Mouse (Mus musculus) hindbrain, embryonic 12.5 days (tissue): ENCODE data around the gene Haus7. TPM values are rescaled to one million over a fixed set of nuclear protein-coding genes. Genes with fewer than 3 reads are reported as not detected.
A peak's percentile ranks its signal among the peaks of the same experiment; 100 is the strongest.

Experiments used
- ATAC-seq: fragments of 200-750 bp; cut with Nextera tagmentation; 2 replicates; pipeline ENCODE4 v1.8.0; 2017; ENCODE audit warnings: moderate TSS enrichment; ENCODE audit not compliant: low FRiP score
- H3K27ac ChIP-seq: fragments of 300-500 bp; sonication (generic); 2 replicates; pipeline ENCODE4 v1.5.1; 2016; ENCODE audit warnings: mild to moderate bottlenecking
- H3K27me3 ChIP-seq: fragments of 300-500 bp; sonication (generic); 2 replicates; pipeline ENCODE4 v1.6.1; 2016; ENCODE audit warnings: mild to moderate bottlenecking
- H3K36me3 ChIP-seq: fragments of 300-500 bp; sonication (generic); 2 replicates; pipeline ENCODE4 v1.6.1; 2016; ENCODE audit warnings: mild to moderate bottlenecking
- H3K4me1 ChIP-seq: fragments of 300-500 bp; sonication (generic); 2 replicates; pipeline ENCODE4 v1.6.1; 2016
- H3K4me2 ChIP-seq: fragments of 300-500 bp; sonication (generic); replicated peaks from 2 replicates; pipeline ENCODE4 v1.6.1; 2016; ENCODE audit warnings: mild to moderate bottlenecking
- H3K4me3 ChIP-seq: fragments of 300-500 bp; sonication (generic); 2 replicates; pipeline ENCODE4 v1.5.1; 2016; ENCODE audit warnings: mild to moderate bottlenecking
- H3K9ac ChIP-seq: fragments of 300-500 bp; sonication (generic); 2 replicates; pipeline ENCODE4 v1.6.1; 2016; ENCODE audit warnings: mild to moderate bottlenecking, moderate library complexity
- H3K9me3 ChIP-seq: fragments of 300-500 bp; sonication (generic); replicated peaks from 2 replicates; pipeline ENCODE4 v1.6.1; 2016; ENCODE audit warnings: mild to moderate bottlenecking
- WGBS: fragments of 180-500 bp; shearing (Covaris S2); methylation state at CpG from one replicate; pipeline ENCODE4 v1.1.7; 2016; 5-methylcytosine and 5-hydroxymethylcytosine counted together
- polyA plus RNA-seq: library from polyadenylated mRNA; unstranded; fragments of >200 nt; fragmentation: Nextera tagmentation; extraction: Ambion mirVana; gene quantifications from 2 replicates; pipeline ENCODE4 v1.2.1, GENCODE M21; 2016

The Haus7 gene
- polyA plus RNA-seq, 1 experiment from 2014 or later, result 65.1 TPM

DNA sequence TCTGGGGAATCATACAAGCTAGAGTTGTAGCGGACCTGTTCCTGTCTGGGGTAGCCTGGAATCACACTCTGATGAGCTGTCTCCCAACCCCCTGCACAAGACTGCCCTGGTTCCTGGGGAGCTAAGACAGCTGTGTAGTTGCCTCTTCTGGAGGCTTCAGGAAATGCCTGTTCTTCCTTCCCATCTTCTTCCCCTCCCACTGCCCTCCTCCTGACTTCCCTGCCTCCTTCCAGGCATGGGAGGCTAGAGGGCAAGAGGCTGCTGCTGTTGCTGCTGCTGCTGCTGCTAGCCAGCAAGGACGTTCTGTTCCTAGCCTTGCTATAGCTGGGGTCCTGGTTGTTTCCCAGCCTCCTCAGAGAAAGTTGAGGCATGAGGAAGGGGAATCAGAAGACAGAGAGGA is 21.5 kb upstream of the Haus7 start:
- WGBS, result 43% methylated on average over 2 of the region's 2 CpGs
- Histone ChIP-seq H3K27me3 (no peaks in the 10 kb centered on the region; the same call in 1 of the 2 replicates), H3K9me3 (no peaks in the 10 kb centered on the region), H3K4me1 (no peaks in the 10 kb centered on the region), H3K4me3 (no peak overlapping the region), H3K9ac (no peak overlapping the region), H3K27ac (no peak overlapping the region), H3K4me2 (no peak overlapping the region), H3K36me3 (no peaks in the 10 kb centered on the region)
- no peak for ATAC-seq

DNA sequence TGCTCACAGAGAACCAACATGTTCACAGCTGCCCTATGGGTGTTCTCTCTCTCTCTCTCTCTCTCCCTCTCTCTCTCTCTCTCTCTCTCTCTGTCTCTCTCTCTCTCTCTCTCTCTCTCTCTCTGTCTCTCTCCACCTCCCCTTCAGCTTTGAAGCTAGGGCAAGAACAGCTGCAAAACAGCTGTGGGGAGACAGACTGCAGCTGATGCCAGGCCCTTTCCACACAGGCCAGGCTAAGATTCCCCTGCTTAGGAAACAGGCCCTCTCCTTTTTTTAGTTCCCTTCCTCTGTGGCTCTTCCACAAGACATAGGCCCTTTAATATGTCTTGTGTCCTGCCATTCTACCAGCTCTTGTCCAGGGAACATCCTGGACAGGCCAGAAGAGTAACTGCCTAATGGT is 20.8 kb upstream of the Haus7 start:
- H3K27ac ChIP-seq, result no peak overlapping the region
- no peak overlapping the region for H3K9ac ChIP-seq
- no peak for ATAC-seq
- no peaks in the 10 kb centered on the region; the same call in 1 of the 2 replicates for H3K27me3 ChIP-seq
- H3K4me1 ChIP-seq, result no peaks in the 10 kb centered on the region
- no peak overlapping the region for H3K4me2 ChIP-seq
- H3K4me3 ChIP-seq, result no peak overlapping the region
- H3K36me3 ChIP-seq, result no peaks in the 10 kb centered on the region
- H3K9me3 ChIP-seq, result no peaks in the 10 kb centered on the region

DNA sequence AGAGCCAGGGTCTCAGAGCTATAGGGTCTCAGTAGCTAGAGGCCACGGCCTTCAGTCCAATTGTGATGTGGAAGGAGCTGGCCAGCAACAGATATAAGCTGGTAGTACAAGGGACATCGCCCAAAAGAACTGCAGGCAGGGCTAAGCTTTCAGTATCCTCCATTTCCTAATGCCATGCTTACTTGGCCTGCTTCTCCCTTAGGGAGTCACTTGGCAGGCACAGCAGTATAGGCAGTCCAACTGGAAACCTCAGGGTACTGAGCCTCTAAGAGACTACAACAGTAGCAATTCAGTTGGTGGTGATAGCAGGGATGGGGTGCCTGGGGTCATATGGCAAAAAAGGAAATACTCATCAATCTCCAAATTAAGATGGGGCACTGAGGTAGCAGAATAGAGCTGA is 18.7 kb upstream of the Haus7 start:
- Histone ChIP-seq H3K9me3 (no peaks in the 10 kb centered on the region), H3K4me1 (0 out of 2 replicates have a peak, but pooled peaks cover 2% of the 10 kb centered on the region), H3K9ac (no peak overlapping the region), H3K4me2 (no peak overlapping the region), H3K4me3 (no peak overlapping the region), H3K27me3 (no peaks in the 10 kb centered on the region; the same call in 1 of the 2 replicates), H3K27ac (no peak overlapping the region), H3K36me3 (no peaks in the 10 kb centered on the region)
- 72% methylated on average over 2 of the region's 2 CpGs for WGBS
- no peak for ATAC-seq

DNA sequence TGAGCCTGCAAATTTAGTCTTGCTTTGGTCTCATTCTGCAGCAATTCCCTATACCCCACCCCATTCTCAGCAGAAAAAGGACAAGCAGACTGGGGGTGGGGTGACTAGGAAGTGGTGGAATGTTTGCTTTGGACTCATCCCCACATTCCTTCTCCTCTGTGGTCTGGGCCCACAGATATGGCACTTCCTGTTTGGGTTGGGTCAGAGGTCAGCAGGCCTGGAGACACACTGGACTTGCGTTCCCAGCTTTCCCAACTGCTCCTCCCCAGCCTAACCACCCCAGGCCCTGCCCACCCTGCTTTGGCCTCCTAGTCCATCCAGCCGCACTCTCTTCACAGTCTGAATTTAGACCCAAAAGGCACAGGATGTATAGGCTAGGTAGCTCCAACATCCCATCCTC is 17.8 kb upstream of the Haus7 start:
- Histone ChIP-seq H3K4me2 (no peak overlapping the region), H3K9me3 (no peaks in the 10 kb centered on the region), H3K27ac (no peak overlapping the region), H3K4me1 (0 out of 2 replicates have a peak, but pooled peaks cover 2% of the 10 kb centered on the region), H3K27me3 (no peaks in the 10 kb centered on the region; the same call in 1 of the 2 replicates), H3K4me3 (no peak overlapping the region), H3K36me3 (no peaks in the 10 kb centered on the region), H3K9ac (no peak overlapping the region)
- WGBS, result 62% methylated on average over 2 of the region's 2 CpGs
- ATAC-seq, result no peak

DNA sequence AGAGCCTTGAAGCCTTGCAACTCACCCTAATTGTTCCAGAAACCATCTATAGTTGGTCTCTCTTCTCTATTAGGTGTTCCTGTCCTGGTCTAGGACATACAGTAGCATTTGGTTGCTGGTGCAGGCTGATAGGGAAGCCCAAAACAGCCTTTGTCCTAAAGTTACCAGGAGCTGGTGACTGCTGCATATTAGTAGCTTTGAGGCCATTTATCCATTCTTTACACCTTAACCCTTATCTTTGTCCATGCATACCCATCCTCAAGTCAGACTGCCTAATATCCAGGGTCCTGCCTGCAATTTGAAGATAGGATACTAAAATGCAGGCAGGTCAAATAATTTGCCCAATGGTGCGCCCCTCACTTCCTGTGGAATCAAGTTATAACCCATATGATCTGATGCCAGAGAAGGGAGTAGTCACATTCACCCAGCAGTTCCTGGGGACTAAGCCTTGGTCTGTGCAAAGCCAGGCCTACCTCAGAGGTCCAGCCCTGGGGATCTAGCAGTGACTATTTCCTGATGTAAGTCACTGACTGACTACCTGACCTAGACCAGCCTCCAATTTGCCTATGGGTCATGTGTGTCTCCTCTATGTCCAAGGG is 16.9 kb upstream of the Haus7 start:
- 0 out of 2 replicates have a peak, but pooled peaks cover 2% of the 10 kb centered on the region for H3K4me1 ChIP-seq
- no peak overlapping the region for H3K27ac ChIP-seq
- no peaks in the 10 kb centered on the region for H3K9me3 ChIP-seq
- H3K9ac ChIP-seq, result no peak overlapping the region
- WGBS, result 84% methylated on average over 1 of the region's 1 CpGs
- H3K4me3 ChIP-seq, result no peak overlapping the region
- no peak overlapping the region for H3K4me2 ChIP-seq
- ATAC-seq, result no peak
- H3K36me3 ChIP-seq, result no peaks in the 10 kb centered on the region
- peaks cover 4% of the 10 kb centered on the region; the same call in 1 of the 2 replicates for H3K27me3 ChIP-seq

DNA sequence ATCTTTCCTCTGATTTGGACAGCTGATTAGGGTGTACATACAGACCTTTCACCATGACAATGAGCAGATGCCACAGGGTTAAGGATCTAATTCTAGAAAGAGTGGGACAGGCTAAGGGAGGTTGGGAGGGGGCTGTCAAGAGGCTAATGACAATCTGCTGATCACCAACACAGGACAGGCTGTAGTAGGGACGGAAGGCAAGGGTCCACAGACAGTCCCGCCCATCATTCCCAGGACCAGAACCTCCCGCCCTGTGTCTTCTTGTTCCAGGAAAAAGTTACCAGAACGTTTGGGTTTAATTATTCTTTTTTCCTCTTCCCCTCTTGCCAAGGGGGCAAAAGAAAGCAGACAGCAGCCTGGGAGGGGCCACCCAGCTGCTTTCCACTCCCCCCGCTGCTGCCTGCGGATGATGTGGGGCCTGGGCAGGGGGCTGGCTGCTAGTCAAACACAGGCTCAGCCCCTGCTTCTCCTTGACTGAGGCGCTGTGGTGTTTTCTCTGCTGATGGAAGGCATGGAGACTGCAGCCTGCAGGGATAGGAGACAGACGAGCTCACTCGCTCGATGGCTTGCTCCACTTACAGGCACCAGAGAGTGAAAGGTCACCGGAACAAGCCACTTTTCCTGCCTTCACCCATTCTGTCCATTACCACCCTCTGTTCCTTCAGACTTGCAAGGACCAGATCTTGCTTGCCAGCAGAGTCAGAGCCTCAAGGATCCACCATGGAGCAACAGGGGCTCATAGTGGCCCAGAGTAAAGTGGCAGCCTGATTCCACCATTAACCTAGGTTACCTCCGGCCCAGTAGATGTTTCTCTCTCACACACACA is 15.7 kb upstream of the Haus7 start:
- no peak overlapping the region for H3K27ac ChIP-seq
- H3K27me3 ChIP-seq, result peaks cover 6% of the 10 kb centered on the region; the same call in 1 of the 2 replicates
- WGBS, result 59% methylated on average over 12 of the region's 12 CpGs
- no peaks in the 10 kb centered on the region for H3K9me3 ChIP-seq
- no peak overlapping the region for H3K4me3 ChIP-seq
- no peak for ATAC-seq
- no peak overlapping the region for H3K4me2 ChIP-seq
- 0 out of 2 replicates have a peak, but pooled peaks cover 2% of the 10 kb centered on the region for H3K4me1 ChIP-seq
- H3K9ac ChIP-seq, result no peak overlapping the region
- H3K36me3 ChIP-seq, result no peaks in the 10 kb centered on the region

DNA sequence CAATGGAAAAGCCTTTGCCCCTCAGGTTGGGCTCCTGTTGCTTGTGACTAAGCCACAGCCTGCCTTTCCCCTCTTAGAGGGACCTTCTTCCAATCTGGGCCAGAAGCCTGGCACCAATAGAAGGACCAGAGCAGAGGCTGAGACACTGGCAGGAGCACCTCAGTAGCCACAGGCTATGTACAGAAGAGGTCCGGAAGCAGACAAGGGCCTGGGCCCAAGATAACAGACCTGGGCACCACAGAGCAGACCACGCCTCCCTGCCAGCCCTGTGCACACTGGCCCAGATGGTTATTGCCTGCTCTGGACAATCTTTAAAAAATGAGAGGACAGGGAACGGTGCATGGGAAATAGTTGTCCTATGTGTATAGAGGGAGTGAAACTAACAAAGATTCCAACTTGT is 12.9 kb upstream of the Haus7 start:
- peaks cover 6% of the 10 kb centered on the region; the same call in 1 of the 2 replicates for H3K27me3 ChIP-seq
- 0 out of 2 replicates have a peak, but pooled peaks cover 2% of the 10 kb centered on the region for H3K4me1 ChIP-seq
- no peak for ATAC-seq
- 92% methylated on average over 3 of the region's 3 CpGs for WGBS
- H3K36me3 ChIP-seq, result no peaks in the 10 kb centered on the region
- H3K4me2 ChIP-seq, result no peak overlapping the region
- no peaks in the 10 kb centered on the region for H3K9me3 ChIP-seq
- no peak overlapping the region for H3K27ac ChIP-seq
- no peak overlapping the region for H3K4me3 ChIP-seq
- H3K9ac ChIP-seq, result no peak overlapping the region

DNA sequence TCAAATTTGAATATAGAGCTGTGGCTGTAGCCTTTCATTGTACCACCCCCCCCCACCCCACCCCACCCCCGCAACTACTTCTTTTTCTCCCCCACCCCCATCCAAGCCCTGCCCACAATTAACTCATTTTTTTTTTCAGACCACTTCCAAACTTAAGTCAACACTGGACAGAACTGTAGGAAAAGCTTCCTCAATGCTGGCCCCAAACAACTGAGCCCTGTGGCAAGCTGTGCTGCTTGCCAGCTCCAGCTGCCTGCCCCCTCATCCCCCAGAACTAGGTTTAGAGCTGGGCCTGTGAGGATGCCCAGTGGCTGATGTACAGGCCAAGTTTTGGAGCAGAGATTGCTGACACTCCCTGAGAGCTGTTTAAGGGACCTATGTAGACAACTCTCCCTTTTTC is 9.9 kb upstream of the Haus7 start:
- no peak overlapping the region for H3K9ac ChIP-seq
- no peak overlapping the region for H3K4me2 ChIP-seq
- ATAC-seq, result no peak
- H3K27me3 ChIP-seq, result peaks cover 9% of the 10 kb centered on the region; the same call in 1 of the 2 replicates
- 80% methylated on average over 1 of the region's 1 CpGs for WGBS
- H3K27ac ChIP-seq, result peak overlapping the region; percentile 44; the same call in 1 of the 2 replicates
- no peaks in the 10 kb centered on the region for H3K9me3 ChIP-seq
- no peak overlapping the region for H3K4me3 ChIP-seq
- no peaks in the 10 kb centered on the region for H3K36me3 ChIP-seq
- H3K4me1 ChIP-seq, result no peaks in the 10 kb centered on the region

DNA sequence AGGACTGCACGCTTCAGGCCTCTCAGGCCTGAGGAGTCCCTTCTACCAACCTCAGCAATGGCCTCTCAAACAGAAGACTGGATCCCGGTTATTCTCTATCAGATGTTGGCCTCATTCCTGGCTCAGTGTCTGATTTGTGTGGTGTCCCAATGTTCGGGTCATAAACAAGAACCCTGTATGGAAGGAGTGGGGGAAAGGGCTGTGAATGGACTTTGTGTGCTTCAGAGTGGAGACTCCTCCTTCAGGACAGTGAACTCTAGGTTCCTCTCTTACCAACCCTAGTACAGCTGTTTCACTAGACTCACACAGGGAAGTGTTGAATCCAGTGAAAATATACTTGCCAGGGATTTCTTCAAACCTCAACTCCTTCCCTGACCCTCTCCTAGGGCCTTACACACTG is 9.5 kb upstream of the Haus7 start:
- H3K4me2 ChIP-seq, result no peak overlapping the region
- 70% methylated on average over 3 of the region's 3 CpGs for WGBS
- H3K27me3 ChIP-seq, result peaks cover 9% of the 10 kb centered on the region; the same call in 1 of the 2 replicates
- H3K9ac ChIP-seq, result no peak overlapping the region
- no peaks in the 10 kb centered on the region for H3K4me1 ChIP-seq
- peak overlapping the region; percentile 44 for H3K27ac ChIP-seq
- no peak for ATAC-seq
- no peaks in the 10 kb centered on the region for H3K36me3 ChIP-seq
- no peak overlapping the region for H3K4me3 ChIP-seq
- no peaks in the 10 kb centered on the region for H3K9me3 ChIP-seq

DNA sequence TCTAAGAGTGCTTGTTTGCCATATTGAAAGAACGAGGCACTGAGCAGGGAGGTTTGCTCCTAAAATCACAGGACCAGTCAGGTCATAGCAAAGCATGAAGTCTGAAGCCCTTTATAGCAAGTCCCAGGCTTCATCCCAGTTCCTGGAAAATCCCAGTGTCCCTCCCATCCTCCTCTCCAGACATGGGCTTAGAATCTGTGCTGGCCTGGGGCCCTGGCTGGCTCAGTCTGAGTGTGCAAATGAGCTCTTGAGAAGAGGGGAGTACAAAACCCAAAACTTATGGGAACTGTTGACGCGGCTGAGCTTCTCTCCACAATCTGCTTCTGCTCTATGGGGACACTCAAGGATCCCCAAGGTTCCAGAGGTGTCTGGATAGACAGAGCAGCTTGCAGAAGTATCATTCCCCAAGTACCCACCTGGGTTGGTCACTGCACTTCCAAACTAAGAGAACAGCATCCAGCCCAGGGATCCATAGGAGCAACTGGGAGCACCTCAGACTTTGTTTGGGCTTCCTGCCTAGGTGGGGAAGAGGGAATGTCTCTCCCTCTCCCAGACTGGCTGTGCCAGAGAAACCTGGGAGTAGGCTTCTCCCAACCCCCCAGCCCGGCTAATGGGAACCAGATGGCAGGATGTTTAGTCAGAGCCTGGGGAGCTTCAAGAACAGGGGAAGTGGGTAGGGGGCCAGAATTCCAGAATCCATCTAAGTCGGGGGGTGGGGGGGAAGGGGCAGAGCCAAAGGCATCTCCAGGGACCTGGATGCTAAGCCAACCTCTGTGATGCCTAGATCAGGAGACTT is 8.8 kb upstream of the Haus7 start:
- Histone ChIP-seq H3K27me3 (peaks cover 9% of the 10 kb centered on the region; the same call in 1 of the 2 replicates), H3K9ac (no peak overlapping the region), H3K36me3 (no peaks in the 10 kb centered on the region), H3K4me3 (no peak overlapping the region), H3K4me2 (no peak overlapping the region), H3K9me3 (no peaks in the 10 kb centered on the region), H3K27ac (peak overlapping the region; percentile 49), H3K4me1 (no peaks in the 10 kb centered on the region)
- WGBS, result 59% methylated on average over 5 of the region's 5 CpGs
- no peak for ATAC-seq

DNA sequence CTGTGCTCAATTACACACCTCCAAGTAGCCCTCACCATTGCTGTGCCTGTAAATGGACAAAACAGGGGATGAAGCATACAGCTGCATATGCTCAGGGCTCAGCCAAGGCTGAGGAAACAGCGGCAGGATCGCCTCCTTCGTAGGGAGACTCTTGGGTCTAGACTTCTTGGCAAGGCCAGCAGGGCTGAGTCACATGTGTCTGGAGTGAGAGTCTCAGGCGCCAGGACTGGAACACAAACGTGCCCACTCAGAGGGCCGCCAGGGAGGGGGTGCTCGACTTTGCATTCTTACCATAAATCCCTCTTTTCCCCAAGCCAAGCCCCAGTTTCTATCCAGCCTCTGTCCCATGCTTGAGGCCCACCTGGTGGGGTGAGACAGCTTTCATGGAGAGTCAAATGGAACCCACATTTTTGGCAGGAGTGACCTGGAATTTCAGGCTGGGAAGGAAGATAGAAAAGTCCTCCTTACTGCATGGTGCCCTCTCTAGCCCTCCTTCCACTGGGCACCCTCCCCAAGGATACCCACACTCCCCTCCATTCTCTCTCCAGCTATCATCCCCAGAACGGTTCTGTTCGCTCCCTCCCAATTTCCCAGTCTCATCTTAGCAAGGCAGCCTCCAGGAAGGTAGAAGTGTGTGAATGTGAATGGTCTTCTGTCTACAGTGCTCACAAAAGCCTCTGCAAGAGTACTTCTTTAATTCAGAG is 6.8 kb upstream of the Haus7 start:
- Histone ChIP-seq H3K4me3 (no peak overlapping the region), H3K36me3 (no peaks in the 10 kb centered on the region), H3K9ac (no peak overlapping the region), H3K4me1 (no peaks in the 10 kb centered on the region), H3K4me2 (no peak overlapping the region), H3K27me3 (peaks cover 3% of the 10 kb centered on the region; the same call in 1 of the 2 replicates), H3K27ac (0 out of 2 replicates have a peak overlapping the region, but pooled peaks have one; percentile 7), H3K9me3 (no peaks in the 10 kb centered on the region)
- ATAC-seq, result no peak
- WGBS, result 73% methylated on average over 9 of the region's 9 CpGs
